Mouse (Mus musculus): ENCODE measurements at regions not wholly inside any gene's neighbourhood (a gene's known extent, or its start where the extent isn't known, plus 50 kb on each side); places are given as distances from the start of the nearest gene placed in this dataset.

DNA sequence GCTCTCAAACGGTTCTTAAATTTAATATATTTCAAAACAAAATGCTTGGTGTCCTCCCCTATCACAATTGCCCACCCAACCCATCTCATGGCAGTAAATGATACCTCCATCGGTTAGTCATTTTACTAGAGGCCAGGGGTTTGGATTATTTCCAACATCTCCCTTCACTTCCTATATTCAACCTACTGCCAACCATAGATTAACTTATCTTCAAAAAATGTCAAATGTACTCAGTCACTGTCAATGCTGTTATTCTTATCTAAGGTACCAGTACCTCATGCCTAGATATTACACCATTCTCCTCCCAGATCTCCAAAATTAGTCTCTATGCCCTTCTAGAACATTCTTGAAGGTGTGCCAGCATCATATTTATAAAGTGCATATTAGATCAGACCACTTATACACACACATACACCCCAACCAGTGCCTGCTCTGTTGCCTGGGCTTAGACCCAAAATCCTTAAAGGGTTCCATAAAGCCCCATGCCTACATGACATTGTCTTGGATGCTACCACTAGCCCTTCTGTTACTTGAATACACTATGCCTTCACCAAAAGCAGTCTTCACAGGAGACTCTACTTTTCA is 183.4 kb upstream of the Cadm1 start:
- in situ Hi-C loops (cut with MboI, MseI): no loop called here

DNA sequence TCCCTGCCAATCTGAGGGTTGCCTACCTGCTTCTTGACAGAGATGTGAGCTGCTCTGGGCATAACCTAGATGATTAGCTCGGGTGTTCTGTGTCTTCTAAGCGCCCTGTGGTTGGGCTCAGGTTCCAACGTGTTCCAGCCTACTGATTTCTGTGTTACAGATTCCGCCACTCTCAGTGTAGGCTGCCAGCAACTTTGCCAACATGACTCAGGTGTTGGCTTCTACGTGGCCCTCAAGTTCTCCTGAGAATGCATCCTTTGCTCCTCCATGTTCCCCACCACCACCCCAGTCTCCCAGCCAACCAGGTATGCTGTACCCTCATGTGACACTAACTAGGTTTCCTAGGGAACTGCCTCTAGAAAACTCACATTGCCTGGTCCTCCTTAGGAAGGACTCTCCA is 179.7 kb upstream of the Cadm1 start:
- in situ Hi-C loops (cut with MboI, MseI): no loop called here

DNA sequence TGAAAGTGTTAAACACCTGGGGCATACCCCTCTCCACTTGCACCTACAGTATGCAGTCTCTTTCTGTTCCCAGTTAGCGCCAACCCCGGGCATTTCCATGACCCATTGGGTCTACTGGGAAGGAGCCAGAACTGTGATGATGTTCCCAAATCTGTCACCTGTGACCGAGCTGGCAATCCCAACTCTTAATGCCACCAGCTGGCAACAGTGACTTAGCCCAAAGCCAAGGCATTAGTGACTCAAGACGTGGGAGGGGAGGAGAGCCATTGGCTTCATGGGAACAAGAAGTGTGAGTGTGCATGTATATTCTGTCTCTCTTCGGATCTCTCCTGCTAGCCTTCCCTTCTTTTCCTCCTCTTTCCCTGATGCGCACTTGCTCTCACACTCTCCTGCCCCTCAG is 178.9 kb upstream of the Cadm1 start:
- in situ Hi-C loops (cut with MboI, MseI): no loop called here

DNA sequence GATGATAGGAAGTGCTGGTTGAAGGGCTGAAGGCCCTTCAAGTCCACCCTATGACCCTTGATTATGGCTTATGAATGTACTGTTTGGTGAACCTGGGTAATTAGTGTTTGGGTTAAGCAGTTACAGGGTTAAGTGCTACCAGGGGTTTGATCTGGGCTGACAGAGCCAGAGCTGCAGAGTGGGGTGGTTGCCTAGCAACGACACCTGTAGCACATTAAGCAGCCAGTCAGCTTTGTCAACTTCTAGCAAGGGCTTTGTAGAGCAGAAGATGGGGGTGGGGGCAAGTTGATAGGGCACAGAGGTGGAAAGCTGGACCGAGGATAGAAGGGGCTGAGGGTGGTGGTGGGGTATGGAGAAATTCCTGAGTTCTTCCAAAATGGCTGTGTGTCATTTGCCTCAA is 177.0 kb upstream of the Cadm1 start:
- in situ Hi-C loops (cut with MboI, MseI): no loop called here

DNA sequence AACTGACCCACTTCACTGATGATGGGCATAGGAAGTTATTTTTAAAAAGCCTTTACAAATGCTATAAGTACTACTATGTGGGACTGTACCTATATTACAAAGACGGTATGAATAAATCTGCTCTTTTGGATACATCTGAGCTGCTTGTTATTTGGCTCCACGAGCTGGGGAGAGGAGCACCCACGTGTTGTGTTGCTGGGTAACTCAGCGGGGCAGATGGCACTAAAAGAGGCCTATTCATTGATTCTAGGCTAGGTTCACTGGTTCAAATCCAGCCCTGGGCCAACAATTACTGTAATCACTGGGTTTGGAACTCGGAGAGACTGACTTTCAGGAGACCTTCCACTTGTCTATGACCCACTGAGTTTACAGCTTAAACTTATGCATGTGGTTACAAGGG is 176.0 kb upstream of the Cadm1 start:
- in situ Hi-C loops (cut with MboI, MseI): no loop called here

DNA sequence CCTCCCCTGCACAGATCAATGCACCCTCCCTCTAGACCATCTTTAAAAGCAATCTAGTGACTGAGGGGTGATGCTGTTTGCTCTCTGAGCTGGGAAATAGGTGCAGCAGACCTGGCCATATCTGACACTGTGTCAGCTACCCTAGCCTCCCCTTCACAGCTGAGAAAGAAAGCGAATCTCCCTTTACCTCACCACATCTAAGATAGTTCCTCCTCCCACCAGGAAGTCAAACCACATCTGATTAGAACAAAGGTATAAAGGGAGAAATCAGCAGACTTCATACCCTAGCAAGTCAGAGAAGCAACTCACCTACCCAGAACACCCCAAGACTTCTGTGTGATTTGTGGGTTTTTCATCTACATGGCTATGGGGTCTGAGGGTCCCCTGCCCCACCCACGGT is 175.6 kb upstream of the Cadm1 start:
- in situ Hi-C loops (cut with MboI, MseI): no loop called here

DNA sequence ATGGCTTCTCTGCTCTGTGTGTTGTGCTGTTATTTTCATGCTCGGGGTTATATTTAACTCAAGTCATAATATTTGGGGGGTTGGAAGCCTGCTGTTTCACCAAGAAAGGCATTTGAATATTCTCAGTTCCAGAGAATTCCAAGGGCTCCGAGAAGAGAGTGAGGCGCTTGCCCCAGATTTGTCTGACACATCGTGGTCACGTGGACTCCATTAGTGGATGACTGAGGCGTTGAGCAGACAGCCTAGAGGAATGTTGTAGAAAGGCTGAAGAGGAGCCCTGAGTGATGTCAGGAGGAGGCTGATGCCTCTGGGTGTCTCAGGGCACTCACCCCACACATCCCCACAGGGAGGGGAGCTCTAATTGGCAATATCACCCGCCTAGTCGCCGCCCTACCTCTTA is 175.1 kb upstream of the Cadm1 start:
- in situ Hi-C loops (cut with MboI, MseI): no loop called here

DNA sequence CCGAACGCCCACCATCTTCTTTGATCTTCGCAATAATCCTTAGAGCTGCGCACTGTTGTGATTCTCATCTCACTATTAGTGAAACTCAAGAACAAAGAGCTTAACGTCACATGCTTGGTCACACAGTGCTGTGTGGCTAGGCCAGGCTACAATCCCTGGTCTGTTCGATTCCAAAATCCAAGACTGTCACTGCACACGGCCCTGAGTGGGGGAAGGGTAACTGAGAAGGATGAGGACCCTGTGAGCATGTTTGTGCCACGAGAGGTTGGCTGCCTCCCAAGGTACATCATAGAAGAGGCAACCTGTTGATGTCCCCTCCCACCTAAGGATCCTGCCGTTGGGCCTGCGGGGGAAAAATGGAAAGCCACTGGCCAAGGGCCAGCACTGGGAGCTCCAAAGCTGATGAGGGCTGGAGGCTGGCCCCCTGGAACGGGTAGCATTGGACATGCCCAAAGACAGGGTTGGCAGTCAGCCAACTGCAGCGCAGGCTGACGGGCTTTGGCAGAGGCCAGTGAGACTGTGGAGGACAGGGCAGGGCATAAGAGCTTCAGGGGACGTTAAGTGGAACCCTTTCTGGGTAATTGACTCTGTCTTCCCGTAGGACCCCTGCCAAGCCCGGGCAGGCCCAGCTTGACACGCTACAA is 172.1 kb upstream of the Cadm1 start:
- in situ Hi-C loops (cut with MboI, MseI): no loop called here

DNA sequence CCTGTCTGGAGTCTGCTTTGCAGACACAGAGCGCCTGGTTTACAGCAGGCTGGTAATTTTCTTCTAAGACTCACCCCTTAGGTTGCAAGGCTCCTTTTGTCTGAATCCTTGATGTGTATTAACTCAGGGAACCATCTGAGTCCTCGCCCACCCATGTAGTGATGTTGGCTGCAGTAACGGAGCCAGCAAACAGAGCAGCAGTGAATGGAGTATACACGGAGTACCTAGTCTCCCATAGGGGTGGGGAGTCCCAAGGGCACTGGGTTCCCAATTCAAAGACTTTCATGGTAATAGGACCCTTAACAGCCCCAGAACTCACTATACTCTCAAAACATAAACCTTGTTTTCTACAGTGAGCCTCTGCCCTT is 171.6 kb upstream of the Cadm1 start:
- in situ Hi-C loops (cut with MboI, MseI): no loop called here

DNA sequence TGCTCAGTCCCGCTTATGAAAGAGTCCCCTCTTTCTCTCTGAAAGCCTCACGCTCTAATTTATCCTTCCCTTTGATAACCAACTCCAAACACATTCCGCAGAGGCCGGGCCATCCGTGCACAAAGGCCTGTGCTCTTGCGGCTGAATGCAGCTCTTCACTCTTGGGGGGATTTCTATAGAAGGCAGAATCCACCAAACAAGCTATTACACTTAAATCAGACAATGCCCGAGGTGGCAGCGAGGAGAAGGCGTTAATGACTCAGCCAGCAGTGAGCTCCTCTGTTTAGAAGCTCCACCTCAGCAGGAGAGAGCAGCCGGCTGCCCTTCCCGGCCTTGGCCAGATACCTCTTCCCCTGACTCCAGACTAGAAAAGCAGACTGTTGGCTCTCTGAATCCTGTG is 166.9 kb upstream of the Cadm1 start:
- in situ Hi-C loops (cut with MboI, MseI): no loop called here

DNA sequence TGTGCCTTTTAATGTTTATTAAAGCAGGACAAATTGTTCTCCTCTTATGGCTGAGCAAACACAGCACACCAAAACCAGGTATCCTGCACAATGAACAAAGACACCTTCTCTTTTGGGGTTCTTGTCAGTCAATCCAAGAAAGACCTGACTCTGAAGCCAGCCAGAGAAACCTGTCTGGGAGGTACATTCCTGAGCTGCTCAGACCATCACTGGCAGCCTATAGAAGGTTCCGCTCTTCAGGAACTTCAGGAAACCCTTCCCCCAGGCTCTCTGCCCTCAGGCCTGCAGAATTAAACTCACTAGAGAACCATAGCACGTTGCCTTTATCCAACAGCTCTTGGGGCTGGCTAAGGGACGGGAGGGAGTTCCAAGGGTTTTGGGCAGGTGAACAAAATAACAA is 165.2 kb upstream of the Cadm1 start:
- in situ Hi-C loops (cut with MboI, MseI): no loop called here

DNA sequence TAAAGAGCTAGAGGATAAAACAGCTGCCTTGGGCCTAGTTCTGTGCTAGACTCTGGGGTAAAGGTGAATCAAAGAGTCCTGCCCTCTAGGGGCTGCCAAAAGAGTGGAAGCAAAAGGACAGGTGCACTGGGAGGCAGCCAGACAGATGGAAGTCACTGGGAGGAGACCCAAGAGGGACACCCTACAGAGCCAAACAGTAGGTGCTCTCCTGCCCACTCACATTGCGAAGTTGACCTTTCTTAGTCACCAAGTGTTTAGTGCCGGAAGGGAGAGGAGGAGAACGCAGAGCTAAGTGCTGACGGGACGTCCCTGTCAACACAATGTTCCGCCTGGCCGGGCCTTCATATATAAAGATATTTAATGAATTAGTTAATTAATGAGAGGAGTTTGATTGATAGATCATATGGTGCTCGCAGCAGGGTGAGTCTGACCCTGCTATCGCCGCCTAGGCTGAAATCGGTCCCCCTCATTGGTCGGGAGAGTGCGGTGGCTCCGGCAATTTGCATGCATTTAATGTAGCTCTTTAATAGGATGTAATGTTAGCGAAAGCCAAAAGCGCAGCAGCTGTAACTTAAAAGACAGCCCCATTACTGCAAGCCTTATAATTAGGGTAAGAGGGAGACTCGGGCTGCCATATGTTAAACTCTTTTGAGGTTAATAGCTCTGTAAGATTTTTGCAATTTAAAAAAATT is 162.6 kb upstream of the Cadm1 start:
- in situ Hi-C loops (cut with MboI, MseI): no loop called here

DNA sequence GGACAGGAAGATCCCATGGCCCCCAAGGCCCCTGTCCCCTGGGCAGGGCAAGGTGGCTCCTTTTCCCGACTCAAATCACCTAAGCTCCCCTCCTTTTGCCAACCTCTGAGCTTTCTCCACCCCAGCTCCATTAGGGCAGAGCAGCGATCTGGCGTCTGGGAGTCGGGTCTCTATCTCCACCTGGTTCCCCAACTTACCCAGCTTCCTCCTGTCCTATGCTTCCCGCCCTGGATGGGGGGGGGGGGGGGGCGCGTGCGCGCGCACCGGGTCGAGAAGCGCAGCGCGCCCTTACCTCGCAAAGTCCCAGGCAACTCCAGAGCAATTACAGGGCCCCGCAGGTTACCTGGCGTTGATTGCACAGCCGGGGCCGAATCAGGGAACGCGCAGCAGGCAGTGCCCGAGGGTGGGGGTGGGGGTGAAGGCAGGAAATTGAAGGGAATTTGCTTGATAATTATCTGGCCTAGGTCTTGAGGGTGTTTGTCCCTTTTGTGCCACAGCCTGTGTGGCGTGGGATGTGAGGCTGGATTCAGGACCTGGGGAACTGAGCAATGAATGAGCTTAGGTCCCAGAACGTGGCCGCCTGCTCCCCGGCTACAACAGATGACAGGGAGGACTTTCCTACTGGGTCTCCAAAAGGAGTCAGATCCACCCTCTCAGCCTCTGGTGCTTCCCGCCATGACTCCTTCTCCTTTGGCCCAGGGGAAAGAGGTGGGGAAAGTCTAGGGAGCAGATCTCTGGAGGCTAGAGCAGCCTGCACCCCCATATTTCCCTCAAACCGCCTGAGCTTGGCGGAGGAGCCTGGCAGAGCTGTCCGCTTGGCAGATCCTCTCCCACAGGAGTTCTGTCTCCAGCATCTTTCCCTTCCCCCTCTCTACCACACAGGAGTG is 161.7 kb upstream of the Cadm1 start:
- in situ Hi-C loops (cut with MboI, MseI): no loop called here

DNA sequence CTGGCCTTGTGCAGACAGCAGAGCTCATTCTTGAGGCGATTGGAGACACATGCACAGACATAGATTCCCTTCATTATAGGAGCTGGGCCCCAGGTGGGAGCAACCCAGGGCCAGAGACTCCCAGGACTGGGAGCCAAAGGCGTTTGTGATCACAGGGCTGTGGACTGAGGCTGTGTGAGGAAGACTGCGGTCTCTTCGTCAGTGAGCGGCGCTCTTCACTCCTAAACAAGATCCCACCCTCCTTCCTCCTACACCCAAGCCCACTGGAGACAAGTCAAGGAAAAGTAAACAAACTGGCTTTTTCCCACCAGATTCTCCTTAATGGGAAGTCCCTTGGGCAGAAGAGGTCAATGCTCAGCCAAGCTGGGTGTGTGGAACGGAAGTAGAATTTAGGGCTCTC is 157.7 kb upstream of the Cadm1 start:
- in situ Hi-C loops (cut with MboI, MseI): no loop called here

DNA sequence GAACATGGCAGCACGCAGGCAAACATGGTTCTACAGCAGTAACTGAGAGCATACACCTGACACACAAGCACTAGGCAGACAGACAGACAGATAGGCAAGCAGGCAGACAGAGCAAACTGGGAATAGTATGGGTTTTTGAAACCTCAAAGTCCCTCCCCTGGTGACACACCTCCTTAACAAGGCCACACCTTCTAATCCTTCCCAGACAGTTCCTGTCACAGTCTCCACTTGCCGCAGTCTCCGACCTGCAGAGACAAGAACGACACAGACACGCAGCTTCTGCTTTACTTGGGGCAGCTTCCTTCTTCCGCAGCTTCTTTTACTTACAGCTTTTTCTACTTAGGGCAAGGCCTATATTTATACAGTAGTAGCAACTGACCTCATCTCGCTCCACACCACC is 155.9 kb upstream of the Cadm1 start:
- in situ Hi-C loops (cut with MboI, MseI): no loop called here

DNA sequence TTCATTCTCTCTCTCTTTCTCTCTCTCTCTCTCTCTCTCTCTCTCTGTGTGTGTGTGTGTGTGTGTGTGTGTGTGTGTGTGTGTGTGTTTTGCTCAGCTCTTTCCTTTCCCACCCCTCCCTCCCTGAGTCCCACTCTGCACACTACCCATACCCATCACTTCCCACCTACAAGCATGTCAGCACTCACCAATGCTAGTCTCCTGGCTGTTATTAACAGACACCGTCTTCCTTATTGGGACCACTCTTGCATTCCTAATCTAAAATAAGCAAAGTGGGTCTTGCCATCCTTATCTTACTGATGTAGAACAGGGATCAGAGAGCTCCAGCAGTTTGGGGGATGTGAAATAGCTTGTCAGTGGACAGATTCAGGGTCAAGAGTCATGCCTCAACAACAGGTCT is 153.3 kb upstream of the Cadm1 start:
- in situ Hi-C loops (cut with MboI, MseI): no loop called here

DNA sequence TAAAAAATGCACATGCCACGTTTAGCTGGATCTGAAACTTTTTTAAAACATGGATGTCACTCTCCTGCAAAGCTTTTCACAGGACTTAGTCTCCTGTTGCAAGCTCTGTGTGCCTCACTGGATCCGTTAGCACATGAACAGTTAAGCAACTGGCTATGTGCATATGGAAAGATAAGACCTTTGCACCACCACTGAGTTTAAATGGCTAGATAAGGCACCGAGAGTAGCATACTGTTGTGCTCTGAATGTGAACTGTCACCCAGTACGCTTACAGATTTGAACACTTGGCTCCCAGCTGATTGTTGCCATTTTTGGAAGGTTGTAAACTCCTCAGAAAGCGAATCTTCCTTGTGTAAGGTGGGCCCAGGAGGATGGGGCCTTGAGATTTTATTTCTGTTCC is 151.4 kb upstream of the Cadm1 start:
- in situ Hi-C loops (cut with MboI, MseI): no loop called here

DNA sequence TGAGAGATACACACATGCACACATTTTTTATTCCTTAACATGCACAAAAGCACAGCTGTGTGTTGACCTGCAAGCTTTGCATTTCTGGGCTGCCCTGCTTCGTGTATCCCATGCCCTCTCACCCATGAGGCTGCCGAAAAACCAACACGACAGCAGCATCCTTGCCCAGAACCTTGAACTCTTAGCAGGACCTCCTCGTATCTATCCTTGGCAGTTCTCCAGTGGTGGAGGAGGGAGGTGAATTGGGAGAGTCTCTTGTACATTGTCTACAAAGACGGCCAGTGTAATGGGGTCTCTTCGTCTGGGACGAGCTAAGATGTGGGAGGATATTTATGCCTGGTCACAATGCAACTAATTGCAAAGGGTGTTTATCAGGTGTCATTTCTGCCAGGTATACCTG is 149.6 kb upstream of the Cadm1 start:
- in situ Hi-C loops (cut with MboI, MseI): no loop called here

DNA sequence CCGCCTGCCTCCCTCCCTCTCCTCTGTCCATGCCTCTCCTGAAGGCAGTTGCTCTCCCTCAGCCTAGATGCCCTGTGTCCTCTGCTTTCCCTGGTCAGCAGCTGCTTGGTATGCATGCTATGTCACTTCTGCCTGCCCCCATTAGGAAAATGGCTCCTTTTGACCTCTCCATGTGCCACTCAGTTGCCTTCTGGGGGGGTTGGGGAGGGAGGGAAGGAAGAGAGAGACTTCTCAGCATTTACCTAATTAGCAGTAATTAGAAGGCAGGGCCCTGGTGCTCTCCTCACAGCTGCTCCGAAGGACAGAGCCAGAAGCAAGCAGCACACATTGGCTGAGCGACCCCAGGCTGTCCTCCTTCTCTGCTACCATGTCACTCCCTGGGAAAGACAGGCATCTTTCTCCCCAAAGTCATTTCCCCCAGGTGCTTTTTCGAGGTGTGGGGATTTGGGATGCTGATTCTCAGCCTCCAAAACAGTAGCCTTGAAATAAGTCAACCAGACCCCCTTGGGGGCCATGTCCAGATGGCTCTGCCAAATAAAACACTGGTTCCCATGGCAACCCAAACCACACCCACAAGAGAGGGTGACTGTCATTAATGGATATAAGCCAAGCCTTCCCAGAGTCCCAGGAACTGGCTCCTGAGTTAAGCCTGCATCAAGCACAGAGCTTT is 145.7 kb upstream of the Cadm1 start:
- in situ Hi-C loops (cut with MboI, MseI): no loop called here

DNA sequence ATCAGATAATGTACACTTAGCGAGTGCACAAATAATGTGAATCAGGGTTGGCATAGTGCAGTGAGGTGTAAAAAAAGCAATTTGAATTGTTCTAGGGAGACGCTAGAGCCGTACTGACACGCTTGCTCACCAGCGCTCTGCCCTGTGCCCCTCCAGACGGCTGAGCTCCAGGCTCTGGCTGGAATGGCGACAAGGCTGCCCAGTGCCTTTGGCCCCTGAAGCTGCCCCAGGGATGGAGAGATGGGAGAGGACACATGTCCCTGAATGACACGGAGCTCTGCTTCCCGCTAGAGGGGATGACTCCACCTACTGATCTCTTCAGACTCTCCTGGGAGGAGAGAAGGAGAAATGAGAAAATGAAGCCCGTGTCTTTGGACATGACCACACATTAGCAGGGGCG is 143.3 kb upstream of the Cadm1 start:
- in situ Hi-C loops (cut with MboI, MseI): no loop called here

DNA sequence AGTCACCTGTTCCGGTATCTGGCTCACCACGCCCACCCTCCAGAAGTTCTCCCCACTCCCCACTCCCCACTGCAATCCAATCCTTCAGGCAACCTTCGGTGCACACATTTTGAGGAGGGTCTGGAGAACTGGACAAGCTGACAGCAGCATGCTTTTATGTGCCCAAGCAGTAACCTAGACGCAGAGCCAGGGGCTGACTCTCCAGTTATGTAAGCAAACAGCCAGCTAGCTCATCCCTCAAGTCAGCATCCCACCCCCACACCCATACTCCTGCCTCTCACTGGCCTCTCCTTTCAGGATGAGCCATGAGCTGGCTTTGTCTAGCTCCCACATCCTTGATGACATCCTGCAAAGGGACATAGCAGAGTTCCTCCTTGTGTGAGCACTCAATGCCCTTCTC is 142.8 kb upstream of the Cadm1 start:
- in situ Hi-C loops (cut with MboI, MseI): no loop called here

DNA sequence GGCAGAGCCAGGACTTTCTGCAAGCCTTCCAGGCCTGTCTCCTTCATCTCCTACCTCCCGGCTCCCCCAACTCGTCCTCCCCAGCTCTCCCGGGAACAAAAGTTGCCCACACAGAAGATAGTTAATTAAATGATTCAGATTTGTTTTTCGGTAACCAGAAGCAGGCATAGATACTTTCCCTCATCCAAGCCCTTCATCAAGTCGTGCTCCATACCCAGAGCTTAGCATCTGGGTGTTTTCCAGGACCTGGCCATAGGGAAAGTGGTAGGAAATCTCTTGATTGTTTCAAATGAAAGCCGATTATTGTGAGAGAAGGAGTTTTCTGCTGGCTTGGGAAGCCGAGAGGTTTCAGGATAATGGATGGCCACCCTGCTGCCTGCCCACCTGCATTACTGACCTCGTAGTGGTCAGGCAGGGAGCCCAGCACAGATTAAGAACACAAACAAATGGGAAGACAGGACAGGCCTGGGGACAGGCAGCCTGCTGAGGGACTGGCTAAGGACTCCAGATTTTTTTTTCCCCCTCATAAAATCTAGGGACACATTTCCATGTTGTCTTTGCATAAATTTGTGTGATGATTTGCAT is 142.2 kb upstream of the Cadm1 start:
- in situ Hi-C loops (cut with MboI, MseI): no loop called here

Data from regulatory T cell (primary cell).